Mouse (Mus musculus) neural tube, embryonic 14.5 days (tissue): Measurements from ENCODE around the gene Col6a5. TPM values are rescaled to one million over a fixed set of nuclear protein-coding genes. Genes with fewer than 3 reads are reported as not detected.

ENCODE experiments used
- ATAC-seq: fragments of 200-750 bp; cut with Nextera tagmentation; 2 replicates; pipeline ENCODE4 v1.8.0; 2017; ENCODE audit warnings: low read depth, mild to moderate bottlenecking, moderate TSS enrichment, moderate library complexity
- H3K27ac ChIP-seq: fragments of 300-500 bp; sonication (generic); 2 replicates; pipeline ENCODE4 v1.5.1; 2014; ENCODE audit warnings: low read depth, mild to moderate bottlenecking, control low read depth, low read length, moderate library complexity, mixed read lengths
- H3K27me3 ChIP-seq: fragments of 300-500 bp; sonication (generic); 2 replicates; pipeline ENCODE4 v1.6.1; 2014; ENCODE audit warnings: low read length; ENCODE audit not compliant: control insufficient read depth, insufficient read depth
- H3K36me3 ChIP-seq: fragments of 300-500 bp; sonication (generic); 2 replicates; pipeline ENCODE4 v1.6.1; 2014; ENCODE audit warnings: low read length, mixed read lengths; ENCODE audit not compliant: control insufficient read depth, insufficient read depth
- H3K4me1 ChIP-seq: fragments of 300-500 bp; sonication (generic); 2 replicates; pipeline ENCODE4 v1.6.1; 2014; ENCODE audit warnings: low read length; ENCODE audit not compliant: control insufficient read depth, insufficient read depth
- H3K4me2 ChIP-seq: fragments of 300-500 bp; sonication (generic); 2 replicates; pipeline ENCODE4 v1.6.1; 2014; ENCODE audit warnings: mild to moderate bottlenecking, low read depth, low read length, control low read depth
- H3K4me3 ChIP-seq: fragments of 300-500 bp; sonication (generic); 2 replicates; pipeline ENCODE4 v1.5.1; 2014; ENCODE audit warnings: low read depth, low read length, control low read depth, mixed read lengths
- H3K9ac ChIP-seq: fragments of 300-500 bp; sonication (generic); replicated peaks from 2 replicates; pipeline ENCODE4 v1.6.1; 2014; ENCODE audit warnings: low read depth, mild to moderate bottlenecking, control low read depth, low read length, mixed read lengths
- H3K9me3 ChIP-seq: fragments of 300-500 bp; sonication (generic); 2 replicates; pipeline ENCODE4 v1.6.1; 2016; ENCODE audit warnings: low read length; ENCODE audit not compliant: control insufficient read depth
- WGBS: fragments of 180-500 bp; shearing (Covaris S2); extraction: QIAGEN DNeasy Blood & Tissue Kit; methylation state at CpG from one replicate; pipeline ENCODE4 v1.1.7; 2014; 5-methylcytosine and 5-hydroxymethylcytosine counted together
- polyA plus RNA-seq: library from polyadenylated mRNA; unstranded; fragments of >200 nt; fragmentation: Nextera tagmentation; extraction: Ambion mirVana; gene quantifications from 2 replicates; pipeline ENCODE4 v1.2.1, GENCODE M21; 2014

Col6a5 gene
- polyA plus RNA-seq, 1 experiment from 2014 or later = 0.46 TPM

DNA sequence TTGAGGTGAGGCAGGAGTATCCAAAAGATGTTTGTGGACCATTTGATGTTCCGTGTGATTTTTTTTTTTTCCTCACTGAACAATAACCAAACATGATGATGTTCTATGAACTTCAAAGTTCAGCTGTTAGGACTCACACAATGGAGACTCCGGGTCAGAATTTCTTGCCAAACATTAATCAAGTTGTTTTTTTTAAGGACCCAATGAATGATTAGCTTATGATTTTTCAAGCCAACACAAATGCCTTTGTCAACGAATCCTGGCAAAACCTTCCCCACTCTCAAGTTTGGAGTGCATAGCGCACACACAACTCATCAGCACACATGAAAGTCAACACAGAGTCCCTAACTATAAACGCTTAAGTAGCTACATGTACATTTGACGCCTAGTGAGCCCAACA is 139.7 kb downstream of the Col6a5 start:
- Histone ChIP-seq H3K36me3 (no peaks in the 10 kb centered on the region), H3K9me3 (no peaks in the 10 kb centered on the region), H3K9ac (no peak overlapping the region), H3K27me3 (no peaks in the 10 kb centered on the region), H3K4me1 (no peaks in the 10 kb centered on the region), H3K27ac (no peak overlapping the region), H3K4me2 (no peak overlapping the region), H3K4me3 (no peak overlapping the region)
- ATAC-seq = no peak
- WGBS = 93% methylated on average over 6 of the region's 6 CpGs

DNA sequence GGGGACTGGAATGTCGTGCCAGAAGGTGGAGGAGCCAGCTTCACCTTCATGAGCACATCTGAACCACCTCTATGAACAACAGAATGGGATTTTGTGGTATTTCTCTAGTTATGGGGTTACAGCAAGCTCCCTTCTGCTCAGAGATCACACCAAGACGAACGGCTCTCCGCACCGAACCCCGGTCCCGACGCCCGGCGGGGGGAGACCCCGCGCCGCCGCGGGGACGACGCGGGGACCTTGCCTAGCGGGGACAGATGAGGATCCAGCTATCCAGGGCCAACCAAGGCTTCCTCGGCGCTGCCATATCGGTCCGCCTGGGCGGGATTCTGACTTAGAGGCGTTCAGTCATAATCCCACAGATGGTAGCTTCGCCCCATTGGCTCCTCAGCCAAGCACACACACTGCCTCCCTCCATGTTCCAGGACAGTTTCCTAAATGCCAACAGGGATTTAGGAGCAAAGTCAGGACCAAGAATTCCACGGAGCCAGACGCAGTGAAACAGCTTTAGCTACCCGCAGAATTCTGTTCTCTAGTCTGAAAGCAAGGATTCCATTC is 141.2 kb downstream of the Col6a5 start:
- H3K36me3 ChIP-seq = no peaks in the 10 kb centered on the region
- H3K9me3 ChIP-seq = no peaks in the 10 kb centered on the region
- H3K4me1 ChIP-seq = no peaks in the 10 kb centered on the region
- no peak overlapping the region for H3K4me2 ChIP-seq
- no peak overlapping the region for H3K27ac ChIP-seq
- H3K27me3 ChIP-seq = no peaks in the 10 kb centered on the region
- no peak for ATAC-seq
- 72% methylated on average over 29 of the region's 29 CpGs for WGBS
- no peak overlapping the region for H3K9ac ChIP-seq
- no peak overlapping the region for H3K4me3 ChIP-seq

DNA sequence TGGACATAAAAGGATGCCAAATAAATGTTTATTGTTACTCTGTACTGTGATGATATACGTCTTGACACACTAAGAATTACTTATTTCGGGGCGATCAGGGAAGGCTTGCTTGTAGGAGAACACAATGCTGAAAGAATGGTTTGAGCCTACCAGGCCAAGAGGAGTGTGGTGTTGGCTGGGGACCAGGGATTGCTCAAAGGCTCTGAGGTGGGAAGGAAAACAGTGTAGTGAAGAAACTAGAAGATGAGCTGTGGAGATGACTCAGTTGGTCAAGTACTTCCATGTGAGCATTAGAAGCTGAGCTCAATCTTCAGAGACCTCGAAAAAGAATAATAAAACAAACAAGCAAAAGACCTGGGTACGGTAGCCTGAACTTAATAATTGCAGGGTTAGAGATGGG is 146.0 kb downstream of the Col6a5 start:
- Histone ChIP-seq H3K36me3 (no peaks in the 10 kb centered on the region), H3K4me3 (no peak overlapping the region), H3K4me1 (no peaks in the 10 kb centered on the region), H3K4me2 (no peak overlapping the region), H3K27ac (no peak overlapping the region), H3K9me3 (no peaks in the 10 kb centered on the region), H3K9ac (no peak overlapping the region), H3K27me3 (no peaks in the 10 kb centered on the region)
- 89% methylated on average over 5 of the region's 5 CpGs for WGBS
- no peak for ATAC-seq

DNA sequence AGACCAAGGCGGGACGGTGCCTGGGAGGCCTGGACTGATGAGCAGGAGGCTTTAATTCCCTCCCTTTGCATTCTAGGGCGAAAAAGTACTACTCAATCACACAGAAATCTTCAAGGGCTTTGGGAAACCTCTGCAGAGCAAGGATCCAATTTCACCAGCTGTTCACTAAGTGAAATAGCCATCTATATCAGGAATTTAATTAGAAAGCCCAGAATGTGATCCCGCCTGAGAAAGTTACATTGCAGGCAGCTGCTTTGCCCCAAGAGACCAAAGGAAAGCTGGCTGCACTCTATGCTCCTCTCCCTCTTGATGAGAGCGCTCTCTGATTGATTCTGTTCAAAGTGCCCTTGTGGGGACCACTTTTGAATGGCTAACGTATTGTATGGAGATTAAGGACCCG is 149.0 kb downstream of the Col6a5 start:
- WGBS = 50% methylated on average over 7 of the region's 7 CpGs
- no peaks in the 10 kb centered on the region for H3K4me1 ChIP-seq
- no peak overlapping the region for H3K9ac ChIP-seq
- no peak overlapping the region for H3K4me3 ChIP-seq
- H3K4me2 ChIP-seq = no peak overlapping the region
- H3K27me3 ChIP-seq = no peaks in the 10 kb centered on the region
- H3K36me3 ChIP-seq = no peaks in the 10 kb centered on the region
- H3K9me3 ChIP-seq = no peaks in the 10 kb centered on the region
- no peak overlapping the region for H3K27ac ChIP-seq
- ATAC-seq = no peak

DNA sequence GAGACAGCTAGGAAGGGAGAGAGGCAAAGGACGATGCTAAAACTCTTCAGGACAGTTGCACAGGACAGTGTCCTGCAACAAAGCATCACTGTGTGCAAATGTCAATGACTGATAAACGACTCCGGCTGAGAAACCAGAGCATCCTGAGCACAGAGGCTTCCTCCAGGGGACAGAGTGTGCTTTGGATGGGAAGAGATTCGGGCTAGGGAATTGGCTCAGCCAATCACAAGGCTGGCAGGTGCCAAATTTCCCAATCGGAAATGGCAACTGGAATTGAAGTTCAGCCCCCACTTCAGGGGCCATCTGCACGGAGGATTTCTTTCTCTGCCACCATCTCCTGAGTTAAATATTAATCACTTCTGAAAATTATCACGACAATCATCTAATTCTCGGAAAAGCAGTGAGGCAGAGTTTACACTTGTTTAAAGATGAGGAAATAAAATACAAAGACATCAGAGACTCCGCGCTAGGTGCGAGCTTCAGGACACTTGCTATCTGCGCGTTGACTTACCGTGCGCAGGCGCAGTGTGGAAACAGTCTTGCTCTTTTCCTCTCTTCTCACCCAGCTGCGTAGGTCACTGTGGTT is 151.4 kb downstream of the Col6a5 start:
- H3K36me3 ChIP-seq = no peaks in the 10 kb centered on the region
- WGBS = 80% methylated on average over 17 of the region's 17 CpGs
- no peak for ATAC-seq

More for the DNA sequence above, 151.4 kb downstream of the Col6a5 start:
- H3K27me3 ChIP-seq = no peaks in the 10 kb centered on the region
- no peak overlapping the region for H3K27ac ChIP-seq
- no peaks in the 10 kb centered on the region for H3K4me1 ChIP-seq
- no peak overlapping the region for H3K9ac ChIP-seq
- no peaks in the 10 kb centered on the region for H3K9me3 ChIP-seq
- H3K4me2 ChIP-seq = no peak overlapping the region
- H3K4me3 ChIP-seq = no peak overlapping the region

Other genes starting within 250 kb of the Col6a5 start
- gene Col6a6, start 132.5 kb downstream of the Col6a5 start, polyA plus RNA-seq = 0.10 and 0.19 TPM in 2 replicates
- gene Col6a4, start 136.1 kb upstream of the Col6a5 start, polyA plus RNA-seq = 0.21 and 0.40 TPM in 2 replicates
- 3.3 and 4.3 TPM in 2 replicates for gene Glyctk, start 197.5 kb upstream of the Col6a5 start, polyA plus RNA-seq
- 37.4 and 40.4 TPM in 2 replicates for gene Wdr82, start 210.3 kb upstream of the Col6a5 start, polyA plus RNA-seq
- 11.1 and 14.4 TPM in 2 replicates for gene Ppm1m, start 239.1 kb upstream of the Col6a5 start, polyA plus RNA-seq
- 44.2 and 48.4 TPM in 2 replicates for gene Twf2, start 242.5 kb upstream of the Col6a5 start, polyA plus RNA-seq